Mouse (Mus musculus) embryonic facial prominence, embryonic 11.5 days (tissue): ENCODE results near the gene Fgfr4. TPM values are rescaled to one million over a fixed set of nuclear protein-coding genes. Genes with fewer than 3 reads are reported as not detected.
"Not testable (repeated sequence)": the region's sequence is repeated elsewhere in the genome, so short reads cannot be mapped to it uniquely, and the experiment has no call there.

Source experiments
- ATAC-seq: fragments of 200-750 bp; cut with Nextera tagmentation; replicated peaks from 2 replicates; pipeline ENCODE4 v1.8.0; 2017; ENCODE audit warnings: low read depth; ENCODE audit not compliant: insufficient number of reproducible peaks, low FRiP score, low TSS enrichment
- DNase-seq: peaks from one replicate; pipeline ENCODE4 v3.0.0-alpha.2; 2015; ENCODE audit warnings: low spot score
- H3K27ac ChIP-seq: fragments of 300-500 bp; sonication (generic); replicated peaks from 2 replicates; pipeline ENCODE4 v1.5.1; 2014; ENCODE audit warnings: mild to moderate bottlenecking, low read depth, low read length, control low read depth
- H3K27me3 ChIP-seq: fragments of 300-500 bp; sonication (generic); 2 replicates; pipeline ENCODE4 v1.6.1; 2014; ENCODE audit warnings: mild to moderate bottlenecking, low read length, moderate library complexity, mixed read lengths; ENCODE audit not compliant: control insufficient read depth, insufficient read depth
- H3K36me3 ChIP-seq: fragments of 300-500 bp; sonication (generic); replicated peaks from 2 replicates; pipeline ENCODE4 v1.6.1; 2014; ENCODE audit warnings: low read depth, mild to moderate bottlenecking, low read length, moderate library complexity, mixed read lengths; ENCODE audit not compliant: control insufficient read depth, insufficient read depth
- H3K4me1 ChIP-seq: fragments of 300-500 bp; sonication (generic); 2 replicates; pipeline ENCODE4 v1.6.1; 2014; ENCODE audit warnings: low read length, mixed read lengths; ENCODE audit not compliant: control insufficient read depth, insufficient read depth
- H3K4me2 ChIP-seq: fragments of 300-500 bp; sonication (generic); 2 replicates; pipeline ENCODE4 v1.6.1; 2014; ENCODE audit warnings: low read depth, mild to moderate bottlenecking, control low read depth, low read length, moderate library complexity
- H3K4me3 ChIP-seq: fragments of 300-500 bp; sonication (generic); 2 replicates; pipeline ENCODE4 v1.5.1; 2014; ENCODE audit warnings: low read depth, low read length, control low read depth
- H3K9ac ChIP-seq: fragments of 300-500 bp; sonication (generic); replicated peaks from 2 replicates; pipeline ENCODE4 v1.6.1; 2014; ENCODE audit warnings: mild to moderate bottlenecking, control low read depth, low read length
- H3K9me3 ChIP-seq: fragments of 300-500 bp; sonication (generic); replicated peaks from 2 replicates; pipeline ENCODE4 v1.6.1; 2016; ENCODE audit warnings: mild to moderate bottlenecking, low read length, inconsistent platforms, mixed read lengths; ENCODE audit not compliant: control insufficient read depth
- WGBS: fragments of 180-500 bp; shearing (Covaris S2); extraction: QIAGEN DNeasy Blood & Tissue Kit; methylation state at CpG from one replicate; pipeline ENCODE4 v1.1.7; 2014; 5-methylcytosine and 5-hydroxymethylcytosine counted together
- polyA plus RNA-seq: library from polyadenylated mRNA; unstranded; fragments of >200 nt; fragmentation: Nextera tagmentation; extraction: Ambion mirVana; gene quantifications from 2 replicates; pipeline ENCODE4 v1.2.1, GENCODE M21; 2014

Gene Fgfr4
- polyA plus RNA-seq, 1 experiment from 2014 or later: 1.6 TPM

- Histone ChIP-seq H3K27ac (peak overlapping the region; percentile 79), H3K4me1 (no peaks in the 10 kb centered on the region), H3K27me3 (no peaks in the 10 kb centered on the region), H3K9ac (peak overlapping the region; percentile 77), H3K4me3 (peak overlapping the region; percentile 38), H3K4me2 (peak overlapping the region; percentile 68), H3K9me3 (no peaks in the 10 kb centered on the region), H3K36me3 (no peaks in the 10 kb centered on the region)
- DNase-seq (no peak), ATAC-seq (no peak)
- 2% methylated on average over 12 of the region's 12 CpGs for WGBS
These were observed 37.2 kb downstream of the Fgfr4 start for GRCm38 (mm10) chr13:55189531-55190107.

- Histone ChIP-seq H3K27ac (peak overlapping the region; percentile 79), H3K27me3 (no peaks in the 10 kb centered on the region), H3K9me3 (no peaks in the 10 kb centered on the region), H3K4me1 (no peaks in the 10 kb centered on the region), H3K36me3 (no peaks in the 10 kb centered on the region), H3K9ac (peak overlapping the region; percentile 77), H3K4me3 (peak overlapping the region; percentile 38), H3K4me2 (peak overlapping the region; percentile 68)
- WGBS: 2% methylated on average over 34 of the region's 34 CpGs
- peak; percentile 96 for DNase-seq
- peak; percentile 97 for ATAC-seq
These were observed 37.9 kb downstream of the Fgfr4 start for GRCm38 (mm10) chr13:55190121-55190868.

GRCm38 (mm10) chr13:55191535-55191934 lies 39.1 kb downstream of the Fgfr4 start:
- Histone ChIP-seq H3K27ac (no peak overlapping the region), H3K9ac (no peak overlapping the region), H3K4me3 (no peak overlapping the region), H3K9me3 (no peaks in the 10 kb centered on the region), H3K27me3 (no peaks in the 10 kb centered on the region), H3K36me3 (no peaks in the 10 kb centered on the region), H3K4me1 (no peaks in the 10 kb centered on the region), H3K4me2 (no peak overlapping the region)
- 81% methylated on average over 5 of the region's 5 CpGs for WGBS
- no peak for ATAC-seq
- no peak for DNase-seq

GRCm38 (mm10) chr13:55202758-55203157 lies 50.3 kb downstream of the Fgfr4 start:
- WGBS: 84% methylated on average over 4 of the region's 4 CpGs
- not testable (repeated sequence) for H3K4me3 ChIP-seq, H3K4me2 ChIP-seq, H3K27me3 ChIP-seq, ATAC-seq, H3K4me1 ChIP-seq, H3K9me3 ChIP-seq, H3K36me3 ChIP-seq, H3K27ac ChIP-seq, DNase-seq, H3K9ac ChIP-seq

GRCm38 (mm10) chr13:55203740-55204139 lies 51.3 kb downstream of the Fgfr4 start:
- Histone ChIP-seq H3K36me3 (no peaks in the 10 kb centered on the region), H3K9ac (no peak overlapping the region), H3K4me2 (no peak overlapping the region), H3K27ac (no peak overlapping the region), H3K4me3 (no peak overlapping the region), H3K9me3 (no peaks in the 10 kb centered on the region), H3K27me3 (no peaks in the 10 kb centered on the region), H3K4me1 (no peaks in the 10 kb centered on the region)
- WGBS: 79% methylated on average over 9 of the region's 9 CpGs
- ATAC-seq (no peak), DNase-seq (no peak)

- H3K27ac ChIP-seq: no peak overlapping the region
- H3K9ac ChIP-seq: no peak overlapping the region
- 80% methylated on average over 9 of the region's 11 CpGs for WGBS
- DNase-seq (no peak), ATAC-seq (no peak)
- no peak overlapping the region for H3K4me2 ChIP-seq
- H3K4me3 ChIP-seq: no peak overlapping the region
- H3K9me3 ChIP-seq: no peaks in the 10 kb centered on the region
- H3K27me3 ChIP-seq: no peaks in the 10 kb centered on the region
- peaks cover 4% of the 10 kb centered on the region for H3K4me1 ChIP-seq
- H3K36me3 ChIP-seq: no peaks in the 10 kb centered on the region
These were observed 52.4 kb downstream of the Fgfr4 start for GRCm38 (mm10) chr13:55204667-55205389.

- 93% methylated on average over 6 of the region's 6 CpGs for whole genome bisulfite sequencing
- Histone ChIP-seq H3K4me1 (peaks cover 4% of the 10 kb centered on the region), H3K27me3 (no peaks in the 10 kb centered on the region; the same call in 1 of the 2 replicates), H3K27ac (no peak overlapping the region), H3K4me3 (no peak overlapping the region), H3K9ac (no peak overlapping the region), H3K4me2 (no peak overlapping the region), H3K36me3 (no peaks in the 10 kb centered on the region), H3K9me3 (no peaks in the 10 kb centered on the region)
- DNase-seq (no peak), ATAC-seq (no peak)
These were observed 53.2 kb downstream of the Fgfr4 start for GRCm38 (mm10) chr13:55205448-55206205.
